Mouse (Mus musculus) limb, embryonic 14.5 days (tissue): Measurements from ENCODE around the gene Ifit3. TPM values are rescaled to one million over a fixed set of nuclear protein-coding genes. Genes with fewer than 3 reads are reported as not detected.

ENCODE experiments used
- ATAC-seq: fragments of 200-750 bp; cut with Nextera tagmentation; 2 replicates; pipeline ENCODE4 v1.8.0; 2017; ENCODE audit warnings: low read depth, moderate number of reproducible peaks, moderate TSS enrichment; ENCODE audit not compliant: low FRiP score
- DNase-seq: peaks from one replicate; pipeline ENCODE4 v3.0.0-alpha.2; 2015; ENCODE audit warnings: low spot score
- H3K27ac ChIP-seq: fragments of 300-500 bp; sonication (generic); replicated peaks from 2 replicates; pipeline ENCODE4 v1.5.1; 2014; ENCODE audit warnings: low read depth, mild to moderate bottlenecking, low read length, moderate library complexity, mixed read lengths
- H3K27me3 ChIP-seq: fragments of 300-500 bp; sonication (generic); 2 replicates; pipeline ENCODE4 v1.6.1; 2014; ENCODE audit warnings: low read length, mixed read lengths; ENCODE audit not compliant: control insufficient read depth, insufficient read depth
- H3K36me3 ChIP-seq: fragments of 300-500 bp; sonication (generic); 2 replicates; pipeline ENCODE4 v1.6.1; 2014; ENCODE audit warnings: mild to moderate bottlenecking, low read length, moderate library complexity, mixed read lengths; ENCODE audit not compliant: control insufficient read depth, insufficient read depth
- H3K4me1 ChIP-seq: fragments of 300-500 bp; sonication (generic); 2 replicates; pipeline ENCODE4 v1.6.1; 2014; ENCODE audit warnings: antibody characterized with exemption, low read length, mixed read lengths; ENCODE audit not compliant: control insufficient read depth, insufficient read depth
- H3K4me2 ChIP-seq: fragments of 300-500 bp; sonication (generic); replicated peaks from 2 replicates; pipeline ENCODE4 v1.6.1; 2014; ENCODE audit warnings: low read depth, mild to moderate bottlenecking, low read length, moderate library complexity; ENCODE audit not compliant: severe bottlenecking
- H3K4me3 ChIP-seq: fragments of 300-500 bp; sonication (generic); replicated peaks from 2 replicates; pipeline ENCODE4 v1.5.1; 2014; ENCODE audit warnings: low read length
- H3K9ac ChIP-seq: fragments of 300-500 bp; sonication (generic); 2 replicates; pipeline ENCODE4 v1.6.1; 2014; ENCODE audit warnings: mild to moderate bottlenecking, low read depth, low read length, moderate library complexity; ENCODE audit not compliant: severe bottlenecking
- H3K9me3 ChIP-seq: fragments of 300-500 bp; sonication (generic); 2 replicates; pipeline ENCODE4 v1.6.1; 2016; ENCODE audit warnings: low read length; ENCODE audit not compliant: control insufficient read depth
- POLR2A ChIP-seq: fragments of 200-500 bp; IDR thresholded peaks from 2 replicates; pipeline ENCODE4 v1.8.0; 2012; ENCODE audit warnings: inconsistent platforms, mild to moderate bottlenecking, moderate library complexity, borderline replicate concordance; ENCODE audit not compliant: insufficient read depth, insufficient read length; ENCODE audit errors: extremely low read depth
- WGBS: fragments of 180-500 bp; shearing (Covaris S2); extraction: QIAGEN DNeasy Blood & Tissue Kit; methylation state at CpG from one replicate; pipeline ENCODE4 v1.1.7; 2014; 5-methylcytosine and 5-hydroxymethylcytosine counted together
- polyA plus RNA-seq, 2 experiments: library from polyadenylated mRNA; depleted of rRNA in 1 of 2; stranded (reverse) in 1 of 2; unstranded in 1 of 2; fragments of >200 nt; fragmentation: Nextera tagmentation in 1 of 2; extraction: Ambion mirVana in 1 of 2; gene quantifications; 2 replicates each; pipeline versions ENCODE4 v1.2.1 to v1.2.3; 2012 to 2014

Gene Ifit3
- polyA plus RNA-seq, 2 experiments, result 0.95 to 1.2 TPM

DNA sequence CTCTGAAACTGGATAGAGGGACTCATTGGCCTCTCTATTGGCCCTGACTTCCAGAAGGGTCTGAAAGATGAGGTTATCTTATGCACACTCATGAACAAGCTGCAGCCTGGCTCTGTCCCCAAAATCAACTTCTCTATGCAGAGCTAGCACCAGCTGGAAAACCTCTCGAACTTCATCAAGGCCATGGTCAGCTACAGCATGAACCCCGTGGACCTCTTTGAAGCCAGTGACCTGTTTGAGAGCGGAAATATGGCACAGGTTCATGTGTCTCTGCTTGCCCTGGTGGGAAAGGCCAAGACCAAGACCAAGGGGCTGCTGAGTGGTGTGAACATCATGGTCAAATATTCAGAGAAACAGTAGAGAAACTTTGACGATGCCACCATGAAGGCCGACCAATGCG is 40.5 kb downstream of the Ifit3 start:
- no peaks in the 10 kb centered on the region for H3K36me3 ChIP-seq
- DNase-seq (no peak), ATAC-seq (no peak)
- TF ChIP-seq POLR2A, result no peak
- no peak overlapping the region for H3K4me2 ChIP-seq
- H3K27me3 ChIP-seq, result no peaks in the 10 kb centered on the region
- H3K27ac ChIP-seq, result no peak overlapping the region
- 94% methylated on average over 6 of the region's 6 CpGs for WGBS
- H3K9me3 ChIP-seq, result no peaks in the 10 kb centered on the region
- H3K4me1 ChIP-seq, result no peaks in the 10 kb centered on the region
- no peak overlapping the region for H3K9ac ChIP-seq
- no peak overlapping the region for H3K4me3 ChIP-seq

DNA sequence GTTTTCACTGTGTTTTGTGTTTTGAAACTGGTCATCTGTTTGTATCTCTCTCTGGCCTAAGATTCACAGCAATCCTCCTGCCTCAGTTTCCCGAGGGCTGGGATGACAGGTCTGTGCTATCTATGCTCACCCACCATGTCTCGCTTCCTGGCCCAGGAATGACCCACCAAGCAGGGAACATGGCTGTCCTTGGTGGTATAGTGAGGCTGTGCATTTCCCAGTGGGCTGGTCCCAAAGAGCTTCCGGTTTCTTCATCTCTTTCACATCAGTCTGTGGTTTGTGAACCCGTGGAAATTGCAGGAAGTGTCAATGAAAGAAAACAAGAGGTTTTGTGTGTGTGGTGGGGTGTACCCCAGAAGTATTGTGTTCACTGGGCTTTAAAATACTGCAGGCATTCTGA is 41.3 kb downstream of the Ifit3 start:
- WGBS, result 79% methylated on average over 4 of the region's 4 CpGs
- H3K4me2 ChIP-seq, result no peak overlapping the region
- H3K4me1 ChIP-seq, result no peaks in the 10 kb centered on the region
- H3K27ac ChIP-seq, result no peak overlapping the region
- TF ChIP-seq POLR2A, result no peak
- H3K36me3 ChIP-seq, result no peaks in the 10 kb centered on the region
- H3K27me3 ChIP-seq, result no peaks in the 10 kb centered on the region
- no peak overlapping the region for H3K9ac ChIP-seq
- no peaks in the 10 kb centered on the region for H3K9me3 ChIP-seq
- DNase-seq, result no peak
- H3K4me3 ChIP-seq, result no peak overlapping the region
- ATAC-seq, result no peak

- Histone ChIP-seq H3K4me2 (no peak overlapping the region), H3K4me3 (no peak overlapping the region), H3K9me3 (no peaks in the 10 kb centered on the region), H3K27me3 (no peaks in the 10 kb centered on the region), H3K27ac (no peak overlapping the region), H3K36me3 (no peaks in the 10 kb centered on the region), H3K9ac (no peak overlapping the region), H3K4me1 (no peaks in the 10 kb centered on the region)
- no peak for TF ChIP-seq POLR2A
- no peak for DNase-seq
- 49% methylated on average over 2 of the region's 2 CpGs for WGBS
- no peak for ATAC-seq
These were observed 44.2 kb downstream of the Ifit3 start for GRCm38 (mm10) chr19:34627496-34627895.

- no peaks in the 10 kb centered on the region for H3K9me3 ChIP-seq
- H3K27me3 ChIP-seq, result no peaks in the 10 kb centered on the region
- no peak overlapping the region for H3K27ac ChIP-seq
- H3K4me3 ChIP-seq, result no peak overlapping the region
- H3K4me1 ChIP-seq, result no peaks in the 10 kb centered on the region
- no peak for DNase-seq
- no peaks in the 10 kb centered on the region for H3K36me3 ChIP-seq
- TF ChIP-seq POLR2A, result no peak
- no peak for ATAC-seq
- H3K4me2 ChIP-seq, result no peak overlapping the region
- no peak overlapping the region for H3K9ac ChIP-seq
These were observed 48.2 kb downstream of the Ifit3 start for GRCm38 (mm10) chr19:34631487-34631886.

DNA sequence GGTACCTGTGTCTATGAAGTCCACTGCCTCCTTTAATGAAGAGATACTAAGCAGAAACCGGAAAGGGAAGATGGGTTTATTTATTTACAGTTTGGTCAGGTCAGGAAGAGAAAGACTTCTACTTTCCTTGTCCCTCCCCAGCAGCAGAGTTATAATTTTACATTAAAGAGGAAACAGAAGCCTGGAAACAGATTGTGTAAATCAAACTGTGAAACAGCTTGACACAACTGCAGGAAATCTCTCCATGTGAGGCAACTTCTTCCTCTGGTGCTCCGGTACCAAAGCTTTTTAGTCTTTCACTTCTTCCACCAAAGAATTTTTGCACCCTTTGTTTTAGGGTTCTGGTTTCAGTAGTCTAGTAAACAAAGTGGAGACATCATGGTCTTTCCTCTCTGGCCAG is 50.2 kb downstream of the Ifit3 start:
- H3K27me3 ChIP-seq, result no peaks in the 10 kb centered on the region
- H3K9me3 ChIP-seq, result no peaks in the 10 kb centered on the region
- ATAC-seq, result no peak
- H3K4me2 ChIP-seq, result no peak overlapping the region
- H3K27ac ChIP-seq, result no peak overlapping the region
- no peak for TF ChIP-seq POLR2A
- no peaks in the 10 kb centered on the region for H3K36me3 ChIP-seq
- no peak for DNase-seq
- 78% methylated on average over 2 of the region's 2 CpGs for WGBS
- H3K9ac ChIP-seq, result no peak overlapping the region
- no peak overlapping the region for H3K4me3 ChIP-seq
- H3K4me1 ChIP-seq, result no peaks in the 10 kb centered on the region

DNA sequence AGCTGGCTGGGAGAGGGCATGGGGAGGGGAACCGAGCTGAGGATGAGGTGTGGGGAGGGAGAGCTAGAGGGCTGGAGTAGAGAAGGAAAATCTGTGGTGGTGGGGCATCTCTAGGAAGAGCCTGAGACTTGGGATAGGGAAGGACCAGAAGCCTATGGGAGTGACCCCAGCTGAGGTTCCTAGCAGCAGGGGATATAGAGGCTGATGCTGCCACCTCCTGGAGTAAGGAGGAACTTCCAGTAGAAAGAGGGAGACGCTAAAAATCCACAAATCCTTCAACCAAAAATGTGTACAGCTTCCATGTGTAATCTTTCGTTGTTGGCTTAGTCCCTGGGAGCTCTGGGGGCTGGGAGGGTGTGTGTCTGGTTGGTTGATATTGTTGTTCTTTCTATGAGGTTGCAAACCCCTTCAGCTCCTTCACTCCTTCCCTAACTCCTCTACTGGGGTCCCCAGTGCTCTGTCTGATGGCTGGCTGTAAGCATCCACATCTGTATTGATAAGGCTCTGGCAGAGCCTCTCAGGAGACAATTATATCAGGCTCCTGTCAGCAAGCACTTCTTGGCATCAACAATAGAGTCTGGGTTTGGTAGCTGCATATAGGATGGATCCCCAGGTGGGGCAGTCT is 53.7 kb downstream of the Ifit3 start:
- H3K36me3 ChIP-seq, result no peaks in the 10 kb centered on the region
- WGBS, result 15% methylated on average over 3 of the region's 3 CpGs
- H3K9me3 ChIP-seq, result no peaks in the 10 kb centered on the region
- H3K4me1 ChIP-seq, result no peaks in the 10 kb centered on the region
- H3K9ac ChIP-seq, result no peak overlapping the region
- TF ChIP-seq POLR2A, result no peak
- H3K4me3 ChIP-seq, result no peak overlapping the region
- H3K27ac ChIP-seq, result no peak overlapping the region
- peak; percentile 49 for DNase-seq
- no peaks in the 10 kb centered on the region for H3K27me3 ChIP-seq
- no peak overlapping the region for H3K4me2 ChIP-seq
- peak; percentile 50; the same call in 1 of the 2 replicates for ATAC-seq

Other genes with a start within 250 kb of the Ifit3 start
- gene Ch25h, start 108.4 kb upstream of the Ifit3 start, polyA plus RNA-seq (2012; rRNA removed), result 42.0 and 51.6 TPM in 2 replicates
- gene Ch25h, start 108.4 kb upstream of the Ifit3 start, polyA plus RNA-seq (2014; fragmentation: Nextera tagmentation; extraction: Ambion mirVana), result 29.3 and 31.3 TPM in 2 replicates
- gene Lipa, start 56.1 kb upstream of the Ifit3 start, polyA plus RNA-seq (2012; rRNA removed), result 40.9 and 45.1 TPM in 2 replicates
- 55.0 and 57.1 TPM in 2 replicates for gene Lipa, start 56.1 kb upstream of the Ifit3 start, polyA plus RNA-seq (2014; fragmentation: Nextera tagmentation; extraction: Ambion mirVana)
- 5.2 and 5.3 TPM in 2 replicates for gene Ifit2, start 32.8 kb upstream of the Ifit3 start, polyA plus RNA-seq (2012; rRNA removed)
- 13.4 and 13.5 TPM in 2 replicates for gene Ifit2, start 32.8 kb upstream of the Ifit3 start, polyA plus RNA-seq (2014; fragmentation: Nextera tagmentation; extraction: Ambion mirVana)
- gene Ifit1bl1, start 18.4 kb downstream of the Ifit3 start, polyA plus RNA-seq (2012; rRNA removed), result 0.31 and 0.36 TPM in 2 replicates
- 0.43 and 0.51 TPM in 2 replicates for gene Ifit1bl1, start 18.4 kb downstream of the Ifit3 start, polyA plus RNA-seq (2014; fragmentation: Nextera tagmentation; extraction: Ambion mirVana)
- 0.04 and 0.20 TPM in 2 replicates for gene Ifit3b, start 24.4 kb downstream of the Ifit3 start, polyA plus RNA-seq (2012; rRNA removed)
- gene Ifit3b, start 24.4 kb downstream of the Ifit3 start, polyA plus RNA-seq (2014; fragmentation: Nextera tagmentation; extraction: Ambion mirVana), result 0.18 TPM in 1 of 2 replicates, not detected in the other
- 0.12 and 0.18 TPM in 2 replicates for gene Ifit1bl2, start 57.2 kb downstream of the Ifit3 start, polyA plus RNA-seq (2012; rRNA removed)
- gene Ifit1bl2, start 57.2 kb downstream of the Ifit3 start, polyA plus RNA-seq (2014; fragmentation: Nextera tagmentation; extraction: Ambion mirVana), result 0.22 and 0.37 TPM in 2 replicates
- 0.28 and 0.49 TPM in 2 replicates for gene Ifit1, start 57.3 kb downstream of the Ifit3 start, polyA plus RNA-seq (2012; rRNA removed)
- 0.72 and 0.98 TPM in 2 replicates for gene Ifit1, start 57.3 kb downstream of the Ifit3 start, polyA plus RNA-seq (2014; fragmentation: Nextera tagmentation; extraction: Ambion mirVana)
- gene Slc16a12, start 163.8 kb downstream of the Ifit3 start, polyA plus RNA-seq (2012; rRNA removed), result 0.45 and 0.73 TPM in 2 replicates
- 0.66 and 1.3 TPM in 2 replicates for gene Slc16a12, start 163.8 kb downstream of the Ifit3 start, polyA plus RNA-seq (2014; fragmentation: Nextera tagmentation; extraction: Ambion mirVana)